Mouse (Mus musculus) ES-E14 (cell line): ENCODE data around the gene Artn. TPM values are rescaled to one million over a fixed set of nuclear protein-coding genes. Genes with fewer than 3 reads are reported as not detected.
A peak's percentile ranks its signal among the peaks of the same experiment; 100 is the strongest.

Source experiments
- DNase-seq: peaks from one replicate; pipeline ENCODE4 v3.0.0-alpha.2; 2013; ENCODE audit warnings: low read depth, low spot score
- H3K27ac ChIP-seq: 2 replicates; pipeline ENCODE4 v1.5.1; 2012; ENCODE audit warnings: low read depth, mild to moderate bottlenecking, low read length, moderate library complexity, mixed read lengths; ENCODE audit not compliant: poor library complexity, insufficient read depth, severe bottlenecking
- H3K36me3 ChIP-seq: 2 replicates; pipeline ENCODE4 v1.6.1; 2012; ENCODE audit warnings: mild to moderate bottlenecking, low read length, moderate library complexity, mixed read lengths; ENCODE audit not compliant: control insufficient read depth, poor library complexity, insufficient read depth, severe bottlenecking
- H3K4me1 ChIP-seq, 2 experiments: fragments of 150-350 bp in 1 of 2; sonication (generic) in 1 of 2; 2 replicates each; pipeline ENCODE4 v1.6.1; 2012; ENCODE audit warnings: low read length in 2 of 2, mild to moderate bottlenecking in 1 of 2, mixed read lengths in 1 of 2; ENCODE audit not compliant: control insufficient read depth in 2 of 2, insufficient read depth in 2 of 2, poor library complexity in 1 of 2
- H3K4me3 ChIP-seq, 2 experiments: fragments of 150-350 bp in 1 of 2; sonication (generic) in 1 of 2; 2 replicates each; pipeline ENCODE4 v1.5.1; 2012; ENCODE audit warnings: low read length in 2 of 2, low read depth in 1 of 2, mild to moderate bottlenecking in 1 of 2, mixed read lengths in 1 of 2; ENCODE audit not compliant: insufficient read depth in 1 of 2, poor library complexity in 1 of 2, severe bottlenecking in 1 of 2
- H3K9ac ChIP-seq: 2 replicates; pipeline ENCODE4 v1.6.1; 2012; ENCODE audit warnings: low read depth, mild to moderate bottlenecking, low read length, mixed read lengths; ENCODE audit not compliant: poor library complexity, insufficient read depth, severe bottlenecking
- H3K9me3 ChIP-seq: fragments of 150-350 bp; sonication (generic); 2 replicates; pipeline ENCODE4 v1.6.1; 2012; ENCODE audit warnings: low read depth, mild to moderate bottlenecking, low read length; ENCODE audit not compliant: control insufficient read depth, insufficient read depth
- CHD2 ChIP-seq: IDR thresholded peaks from 2 replicates; pipeline ENCODE4 v1.6.1; 2014; ENCODE audit warnings: mild to moderate bottlenecking, low read depth, low read length, inconsistent platforms
- HCFC1 ChIP-seq: IDR thresholded peaks from 2 replicates; pipeline ENCODE4 v1.6.1; 2012; ENCODE audit warnings: low read length, inconsistent platforms, borderline replicate concordance; ENCODE audit not compliant: insufficient read depth
- MAFK ChIP-seq: IDR thresholded peaks from 2 replicates; pipeline ENCODE4 v1.6.1; 2014; ENCODE audit warnings: mild to moderate bottlenecking, low read depth, low read length, inconsistent platforms; ENCODE audit not compliant: insufficient read depth
- ZC3H11A ChIP-seq: IDR thresholded peaks from 2 replicates; pipeline ENCODE4 v1.6.1; 2012; ENCODE audit warnings: low read depth, mild to moderate bottlenecking, inconsistent platforms, low read length, borderline replicate concordance
- ZNF384 ChIP-seq: IDR thresholded peaks from 2 replicates; pipeline ENCODE4 v1.6.1; 2012; ENCODE audit warnings: low read depth, low read length, inconsistent platforms
- in situ Hi-C, 2 experiments: fragments of 600-800 bp; cut with MboI; formaldehyde crosslinking; loops; one replicate each; pipeline ENCODE4 v1.15.1; 2025; ENCODE audit warnings: low sequenced_read_pairs in 2 of 2, inconsistent platforms in 1 of 2; ENCODE audit not compliant: unreplicated experiment in 2 of 2
- total RNA-seq: library from RNA; depleted of rRNA; stranded (reverse); fragments of 300-350 nt; gene quantifications from 2 replicates; pipeline ENCODE4 v1.2.3, GENCODE M21; 2012

Artn gene
- total RNA-seq, 1 experiment, result 0.94 TPM

DNA sequence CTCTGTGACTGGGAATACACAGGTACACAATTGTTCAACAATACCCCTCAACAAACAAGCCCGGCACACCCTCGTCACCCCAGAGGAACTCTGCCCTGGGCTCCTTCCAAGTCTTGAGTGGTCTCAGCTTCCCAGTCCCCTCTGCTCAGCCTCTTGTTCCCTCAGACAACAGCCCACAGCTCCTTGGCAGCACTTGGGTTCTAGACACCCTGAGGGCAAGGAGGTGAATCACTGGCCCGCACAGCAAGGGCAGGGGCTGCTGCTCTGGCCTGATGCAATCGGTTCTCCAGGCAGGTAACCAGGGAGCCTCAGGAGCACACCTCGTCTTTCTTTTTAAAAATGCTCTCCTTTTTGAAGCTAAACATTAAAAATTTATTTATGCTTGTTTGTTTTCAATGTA is 3.7 kb upstream of the Artn start:
- H3K27ac ChIP-seq, result no peak overlapping the region
- TF ChIP-seq ZNF384 (no peak), ZC3H11A (no peak), MAFK (no peak), CHD2 (no peak), HCFC1 (no peak)
- in situ Hi-C loops, result no loop called here
- no peak for DNase-seq
- H3K9me3 ChIP-seq, result no peaks in the 10 kb centered on the region
- no peak overlapping the region for H3K9ac ChIP-seq
- H3K36me3 ChIP-seq, result peaks cover 15% of the 10 kb centered on the region; the same call in 1 of the 2 replicates
- no peak overlapping the region for H3K4me3 ChIP-seq
- H3K4me1 ChIP-seq, result peaks cover 0 to 2% of the 10 kb centered on the region in 2 experiments; a peak in 1 of 4 replicates

DNA sequence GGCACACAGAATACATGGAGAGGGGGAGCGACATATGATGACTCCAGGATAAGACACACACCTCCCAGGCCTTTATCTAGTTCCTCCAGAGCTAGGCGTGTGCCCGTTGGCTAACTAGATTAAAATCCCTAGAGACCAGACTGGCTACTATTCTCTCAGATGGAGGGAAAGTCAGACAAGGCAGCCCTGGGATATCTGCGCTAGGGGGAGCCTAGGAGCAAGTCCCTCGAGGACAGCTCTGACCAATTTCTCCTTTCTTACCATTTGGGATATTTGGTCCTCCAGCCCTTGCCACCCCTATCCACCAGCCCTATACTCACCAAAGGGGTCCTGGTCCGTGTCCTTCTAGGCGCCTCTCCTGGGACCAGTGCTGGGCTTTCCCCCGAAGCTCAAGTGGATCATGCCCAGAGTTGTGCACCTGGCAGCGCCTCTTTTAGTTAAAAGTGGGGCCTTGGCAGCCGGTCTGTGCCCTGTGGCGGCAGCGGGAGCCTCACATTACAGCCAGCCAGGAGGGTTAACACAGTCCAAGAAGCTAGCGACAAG is 793 bp downstream of the Artn start:
- no peak for TF ChIP-seq CHD2
- no peak for TF ChIP-seq ZNF384
- no peak for TF ChIP-seq HCFC1
- no peak for TF ChIP-seq ZC3H11A
- no peak for TF ChIP-seq MAFK
- Histone ChIP-seq H3K4me3 (peak overlapping the region; percentile 72 to 75), H3K9me3 (no peaks in the 10 kb centered on the region), H3K4me1 (peaks cover 0 to 2% of the 10 kb centered on the region in 2 experiments; a peak in 1 of 4 replicates), H3K36me3 (peaks cover 9% of the 10 kb centered on the region; the same call in 1 of the 2 replicates), H3K27ac (no peak overlapping the region), H3K9ac (peak overlapping the region; percentile 78)
- in situ Hi-C loops, result no loop called here
- no peak for DNase-seq

DNA sequence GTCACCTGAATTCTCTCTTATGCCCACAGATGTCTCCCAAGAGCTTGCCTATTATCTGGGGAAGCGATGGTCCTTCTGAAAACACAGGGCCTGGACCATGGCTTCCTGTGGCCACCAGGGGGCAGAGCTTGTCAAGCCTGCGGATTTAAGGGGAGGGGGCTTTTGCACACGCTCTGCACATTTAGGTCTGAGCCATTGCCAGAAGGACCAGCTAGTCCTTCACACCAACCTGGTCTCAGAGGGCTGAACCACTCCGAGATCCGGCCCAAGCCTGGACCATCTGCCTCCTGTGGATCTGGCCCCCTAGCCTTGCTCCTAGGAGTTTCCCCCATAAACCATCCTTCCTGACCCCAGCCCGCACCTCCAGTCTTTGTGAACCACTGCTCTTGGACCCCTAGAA is 1.3 kb downstream of the Artn start:
- no peak for TF ChIP-seq ZC3H11A
- TF ChIP-seq CHD2, result no peak
- no peak for TF ChIP-seq HCFC1
- TF ChIP-seq MAFK, result no peak
- no peak for TF ChIP-seq ZNF384
- in situ Hi-C loops, result no loop called here
- Histone ChIP-seq H3K4me3 (no peak overlapping the region), H3K9ac (no peak overlapping the region), H3K36me3 (peaks cover 8% of the 10 kb centered on the region; the same call in 1 of the 2 replicates), H3K9me3 (no peaks in the 10 kb centered on the region), H3K4me1 (peaks cover 0 to 2% of the 10 kb centered on the region in 2 experiments; a peak in 1 of 4 replicates), H3K27ac (no peak overlapping the region)
- no peak for DNase-seq

DNA sequence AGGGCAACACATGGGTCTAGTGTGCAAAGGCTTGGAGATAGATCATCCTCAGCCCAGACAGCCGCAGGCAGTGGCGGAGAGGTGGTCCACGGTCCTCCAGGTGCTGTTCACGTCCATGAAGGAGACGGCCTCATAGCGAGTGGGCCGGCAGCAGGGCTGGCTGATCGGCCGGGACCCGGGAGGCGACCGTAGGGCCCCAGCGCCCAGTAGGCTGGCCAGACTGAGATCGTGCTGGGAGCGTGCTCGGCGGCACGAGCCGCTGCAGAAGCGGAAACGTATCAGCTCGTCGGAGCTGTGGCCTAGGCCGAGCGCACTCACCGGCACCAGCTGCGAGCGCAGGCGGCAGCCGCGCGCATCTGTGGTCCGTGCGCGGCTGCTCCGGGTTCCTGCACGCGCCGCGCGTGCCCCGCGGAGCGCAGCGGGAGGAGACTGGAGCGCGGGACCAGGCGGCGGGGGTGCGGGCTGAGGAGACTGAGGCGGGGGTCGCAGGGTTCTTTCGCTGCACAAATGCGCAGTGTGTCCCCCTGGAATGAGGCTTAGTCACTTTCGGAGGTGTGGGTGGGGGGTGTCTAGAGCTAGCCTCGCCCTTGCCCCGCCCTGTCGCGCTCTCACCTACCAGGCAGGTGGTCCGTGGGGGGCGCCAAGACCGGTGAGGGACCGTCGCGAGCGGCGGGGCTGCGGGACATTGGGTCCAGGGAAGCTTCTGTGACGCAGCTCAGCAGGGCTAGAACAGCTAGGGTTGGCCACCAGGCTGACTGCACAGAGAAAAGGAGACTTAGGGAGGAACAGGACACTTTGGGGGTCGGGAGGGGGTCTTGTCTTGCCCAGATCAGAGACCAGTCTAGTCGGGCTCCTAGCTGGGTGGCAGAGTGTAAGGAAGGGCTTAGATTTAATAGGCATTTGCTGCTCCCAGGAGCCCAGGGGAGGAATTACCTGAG is 2.7 kb downstream of the Artn start:
- H3K27ac ChIP-seq, result no peak overlapping the region
- TF ChIP-seq CHD2 (no peak), HCFC1 (no peak), ZC3H11A (no peak), ZNF384 (no peak), MAFK (no peak)
- in situ Hi-C loops, result no loop called here
- H3K9ac ChIP-seq, result peak overlapping the region; percentile 48
- peak overlapping the region; percentile 57 to 68 for H3K4me3 ChIP-seq
- no peaks in the 10 kb centered on the region for H3K9me3 ChIP-seq
- peaks cover 0 to 2% of the 10 kb centered on the region in 2 experiments; a peak in 1 of 4 replicates for H3K4me1 ChIP-seq
- no peak for DNase-seq
- peaks cover 2% of the 10 kb centered on the region; the same call in 1 of the 2 replicates for H3K36me3 ChIP-seq
